Mouse (Mus musculus): ENCODE data around the gene Tmem81.

Gene Tmem81

DNA sequence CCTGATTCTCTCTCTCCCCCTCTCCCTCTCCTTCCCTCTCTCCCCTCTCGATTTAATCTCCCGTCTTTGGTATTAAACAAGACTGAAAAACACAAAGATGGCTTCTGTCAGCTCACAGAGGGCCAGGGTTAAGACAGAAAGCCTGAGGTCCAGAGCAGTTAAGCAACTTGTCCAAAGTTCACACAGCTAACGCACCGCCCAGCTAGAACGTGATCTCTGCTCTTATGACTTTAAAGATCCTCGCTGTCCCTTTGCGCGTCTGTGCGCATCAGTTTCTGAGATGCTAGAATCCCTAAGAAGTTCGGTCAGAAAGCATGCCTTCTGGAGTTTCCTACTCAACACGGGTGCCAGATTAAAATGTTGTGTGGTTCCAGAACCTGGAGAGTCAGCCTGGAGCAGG lies 13.7 kb downstream of the Tmem81 start:
- no peak for DNase-seq (ENCODE audit: inconsistent ontology term)

DNA sequence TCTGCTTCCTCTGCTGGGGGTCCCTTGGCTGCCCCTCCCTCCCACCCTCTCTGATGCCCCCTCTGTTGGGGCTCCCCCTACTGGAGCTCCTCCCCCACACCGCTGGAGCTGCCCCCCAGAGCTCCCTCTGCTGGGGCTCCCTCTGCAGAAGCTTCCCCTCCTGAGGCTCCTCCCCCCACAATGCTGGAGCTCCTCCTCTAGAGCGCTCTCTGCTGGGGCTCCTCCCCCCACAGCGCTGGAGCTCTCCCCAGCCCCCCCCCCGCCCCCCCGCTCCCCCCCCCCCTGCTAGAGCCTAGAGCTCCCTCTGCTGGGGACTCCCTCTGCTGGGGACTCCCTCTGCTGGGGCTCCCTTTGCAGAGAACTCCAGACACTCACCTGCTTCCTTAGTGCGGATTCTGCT lies 14.7 kb downstream of the Tmem81 start:
- peak; percentile 74 for DNase-seq (ENCODE audit: inconsistent ontology term)

DNA sequence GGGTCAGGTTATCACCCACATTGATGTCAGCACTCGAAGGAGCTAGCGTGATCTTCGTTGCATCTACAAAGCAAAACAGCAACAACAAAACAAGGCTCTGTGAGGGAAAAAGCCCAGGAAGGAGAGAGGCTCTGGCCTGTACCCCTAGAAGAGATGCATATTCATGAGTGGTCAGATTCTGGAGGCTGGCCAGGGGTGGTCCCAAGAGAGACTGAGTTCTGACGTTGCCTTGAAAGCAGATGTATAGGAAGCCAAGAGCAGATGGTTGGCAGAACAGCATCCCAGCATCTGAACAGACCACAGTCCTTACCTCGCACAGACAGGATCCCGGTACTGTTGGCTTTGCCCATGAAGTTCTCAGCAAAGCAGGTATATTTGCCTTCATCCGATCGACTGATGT lies 17.0 kb downstream of the Tmem81 start:
- DNase-seq (ENCODE audit: inconsistent ontology term) = no peak

GRCm38 (mm10) chr1:132523920-132524319 lies 17.9 kb downstream of the Tmem81 start:
- DNase-seq (ENCODE audit: inconsistent ontology term) = no peak

GRCm38 (mm10) chr1:132525832-132526231 lies 19.8 kb downstream of the Tmem81 start:
- DNase-seq (ENCODE audit: inconsistent ontology term) = peak; percentile 54

DNA sequence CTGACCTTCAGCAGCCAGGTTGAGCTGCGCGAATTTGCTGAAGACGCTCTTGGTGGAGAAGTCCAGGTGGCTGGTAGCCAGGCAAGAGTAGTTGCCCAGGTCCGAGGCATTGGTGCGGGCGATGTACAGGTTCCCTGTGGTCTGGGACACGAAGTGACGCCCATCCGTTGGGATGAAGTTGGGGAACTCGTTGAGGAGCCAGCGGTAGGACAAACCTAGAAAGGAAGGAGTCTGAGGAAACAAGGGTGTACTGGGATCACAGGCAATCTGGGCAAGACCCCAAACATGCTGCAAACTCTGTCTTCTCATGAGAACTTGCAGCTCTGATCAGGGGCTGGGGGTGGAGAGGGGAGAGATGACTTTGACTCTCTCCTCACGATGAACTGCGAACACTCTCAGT lies 22.0 kb downstream of the Tmem81 start:
- no peak for DNase-seq (ENCODE audit: inconsistent ontology term)

GRCm38 (mm10) chr1:132528647-132529334 lies 22.8 kb downstream of the Tmem81 start:
- DNase-seq (ENCODE audit: inconsistent ontology term) = no peak

- no peak for DNase-seq (ENCODE audit: inconsistent ontology term)
These were observed 24.7 kb downstream of the Tmem81 start for GRCm38 (mm10) chr1:132530631-132531191.

DNA sequence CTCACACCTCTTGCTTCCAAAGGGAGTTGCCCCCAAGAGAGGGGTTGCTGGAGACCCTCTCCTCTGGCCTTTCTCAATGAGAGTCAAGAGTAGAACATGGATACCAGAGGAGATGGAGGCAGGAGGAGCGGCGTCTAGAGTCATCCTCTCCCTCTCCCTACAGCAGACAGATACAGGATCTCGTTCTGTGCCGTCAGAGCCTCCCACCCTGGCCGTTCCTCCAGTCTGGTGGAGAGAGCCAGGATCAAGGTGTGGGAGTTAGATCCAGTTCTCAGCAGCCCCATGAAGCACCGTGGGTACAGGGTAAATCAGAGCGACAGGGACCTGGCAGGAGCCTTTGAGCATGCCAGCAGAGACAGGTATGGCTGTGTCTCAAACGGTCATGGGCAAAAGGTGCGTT lies 26.5 kb downstream of the Tmem81 start:
- DNase-seq (ENCODE audit: inconsistent ontology term) = no peak

- DNase-seq (ENCODE audit: inconsistent ontology term) = no peak
These were observed 27.8 kb downstream of the Tmem81 start for GRCm38 (mm10) chr1:132533840-132534239.

GRCm38 (mm10) chr1:132535541-132535940 lies 29.5 kb downstream of the Tmem81 start:
- DNase-seq (ENCODE audit: inconsistent ontology term) = no peak

GRCm38 (mm10) chr1:132536416-132536815 lies 30.4 kb downstream of the Tmem81 start:
- no peak for DNase-seq (ENCODE audit: inconsistent ontology term)

GRCm38 (mm10) chr1:132537736-132538135 lies 31.7 kb downstream of the Tmem81 start:
- no peak for DNase-seq (ENCODE audit: inconsistent ontology term)

DNA sequence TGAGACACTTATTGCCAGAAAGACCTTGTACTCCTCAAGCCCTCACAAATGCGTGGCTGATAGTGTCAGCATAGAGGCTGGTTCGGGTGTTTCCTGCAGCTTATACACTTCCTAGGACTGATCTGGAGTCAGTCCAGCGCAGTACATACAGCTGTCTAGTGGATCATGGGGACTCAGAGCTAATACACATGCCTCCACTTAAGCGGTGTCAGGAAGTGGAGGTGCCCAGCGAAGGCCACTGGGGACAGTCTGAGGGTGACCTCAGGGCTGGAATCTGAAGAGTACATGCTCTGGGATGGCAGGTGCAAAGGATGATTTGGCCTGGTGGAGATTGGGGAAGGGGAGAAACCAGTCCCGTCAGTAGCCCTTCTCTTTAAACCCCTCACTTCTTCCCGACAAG lies 34.7 kb downstream of the Tmem81 start:
- DNase-seq (ENCODE audit: inconsistent ontology term) = no peak

GRCm38 (mm10) chr1:132541171-132541823 lies 35.3 kb downstream of the Tmem81 start:
- DNase-seq (ENCODE audit: inconsistent ontology term) = no peak

GRCm38 (mm10) chr1:132541824-132542599 lies 36.0 kb downstream of the Tmem81 start:
- no peak for DNase-seq (ENCODE audit: inconsistent ontology term)

DNA sequence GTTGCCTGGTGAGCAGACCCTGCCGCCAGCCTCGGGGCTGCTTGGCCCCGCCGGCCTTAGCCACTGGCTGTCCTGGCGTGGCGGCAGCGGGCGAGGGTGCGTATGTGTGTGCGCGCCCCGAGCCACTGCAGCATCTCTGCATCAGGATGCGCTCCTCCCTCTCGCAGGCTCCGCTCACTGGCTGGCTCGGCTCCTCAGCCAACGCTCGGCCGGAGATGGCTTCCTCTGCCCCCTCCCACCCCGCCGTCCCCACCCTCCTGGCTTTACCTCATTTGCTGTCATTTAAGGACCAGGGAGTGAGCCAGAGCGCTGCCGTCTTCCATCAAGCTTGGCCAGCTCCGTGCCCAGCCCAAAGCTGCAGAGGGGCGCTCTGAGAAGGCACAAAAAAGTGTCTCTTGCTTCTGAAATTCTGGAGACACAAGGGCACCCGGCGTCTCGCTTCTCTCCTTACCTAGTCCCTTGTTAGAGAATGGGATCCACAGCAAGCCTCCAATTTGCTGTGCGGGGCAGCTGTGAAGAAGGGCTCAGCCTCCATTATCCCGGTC lies 36.8 kb downstream of the Tmem81 start, which contains the start of gene Cntn2:
Gene Cntn2, minus strand, starts transcription at position 495 of the 545 bp plus-strand sequence.
- peak; percentile 72 for DNase-seq (ENCODE audit: inconsistent ontology term)

DNA sequence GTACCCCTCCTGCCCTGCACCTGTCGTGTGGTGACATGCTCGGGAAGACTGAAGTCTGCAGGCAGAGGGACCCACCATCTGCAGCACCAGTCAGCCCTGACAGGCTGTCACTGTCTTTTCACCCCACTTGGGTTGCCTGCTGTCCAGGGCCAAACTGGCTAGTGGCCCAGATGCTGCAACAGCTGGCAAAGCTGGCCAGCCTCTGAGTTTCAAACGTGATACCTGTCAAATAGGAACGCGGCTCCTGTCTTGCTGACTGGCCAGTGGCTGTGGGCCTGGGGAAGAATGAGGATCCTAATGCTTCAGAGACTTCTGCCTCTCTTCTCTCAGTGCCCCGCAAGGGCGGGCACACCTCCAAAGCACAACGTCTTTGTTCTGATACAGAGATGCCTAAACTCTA lies 37.8 kb downstream of the Tmem81 start:
- DNase-seq (ENCODE audit: inconsistent ontology term) = no peak

DNA sequence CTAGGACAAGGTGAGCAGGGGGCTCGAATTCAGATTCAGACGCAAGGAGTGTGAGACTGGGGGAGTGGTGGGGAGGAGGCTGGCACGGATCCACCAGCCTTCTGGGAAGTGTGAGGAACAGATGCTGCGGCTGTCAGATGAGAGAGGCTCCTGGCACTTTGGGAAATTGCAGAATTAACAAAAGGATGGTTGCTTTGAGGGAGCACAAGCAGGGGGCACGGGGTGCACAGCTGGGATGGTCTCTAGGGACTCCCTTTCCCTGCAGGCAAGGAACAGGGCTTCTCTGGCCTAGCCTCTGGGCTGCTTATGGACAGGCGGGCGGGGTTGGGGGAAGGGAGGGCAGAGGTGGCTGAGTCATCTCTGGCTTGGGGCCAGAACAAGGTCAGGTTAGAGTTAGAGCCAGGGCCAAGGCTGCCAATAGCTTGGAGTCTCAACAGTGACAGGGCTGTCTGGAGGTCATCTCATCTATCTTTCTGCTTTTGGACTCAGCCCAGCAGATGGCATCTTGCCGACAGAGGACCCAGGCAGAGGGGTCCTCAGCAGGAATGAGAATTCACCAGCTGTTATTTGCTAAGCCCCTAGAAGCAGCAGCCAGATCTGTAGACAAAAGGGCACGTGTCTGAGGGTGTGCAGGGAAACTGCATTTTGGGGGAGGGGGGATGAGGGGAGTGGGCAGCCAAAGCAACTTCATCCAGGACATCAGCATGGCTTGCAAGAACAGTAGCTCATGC lies 52.0 kb downstream of the Tmem81 start:
- DNase-seq (ENCODE audit: inconsistent ontology term) = peak; percentile 79

Measured in Muller cell, postnatal 12 days (primary cell).